Mouse (Mus musculus): ENCODE data around the gene Boc. TPM values are rescaled to one million over a fixed set of nuclear protein-coding genes. Genes with fewer than 3 reads are reported as not detected.

Boc gene
- polyA plus RNA-seq, 2 experiments: 0.15 to 0.27 TPM

GRCm38 (mm10) chr16:44552726-44553125 lies 6.0 kb downstream of the Boc start:
- ATAC-seq (ENCODE audit: insufficient read depth) (no peak), DNase-seq (ENCODE audit: low read depth in 3 of 3, low spot score in 3 of 3) (no peak)
- H3K36me3 ChIP-seq (replicated peaks; ENCODE audit: control insufficient read depth, insufficient read depth, low read depth): no peaks in the 10 kb centered on the region
- WGBS (ENCODE audit: insufficient replicate concordance): 53% methylated on average over 5 of the region's 5 CpGs
- no peak overlapping the region for H3K4me3 ChIP-seq (ENCODE audit: insufficient read depth in 1 of 2, low read depth in 2 of 2, low read length in 2 of 2)
- peaks cover 11% of the 10 kb centered on the region for H3K27me3 ChIP-seq (ENCODE audit: control insufficient read depth, insufficient read depth, low read length)
- no peaks in the 10 kb centered on the region for H3K4me1 ChIP-seq (replicated peaks; ENCODE audit: control insufficient read depth in 2 of 2, insufficient read depth in 2 of 2, low read length in 1 of 2)
- no peaks in the 10 kb centered on the region for H3K9me3 ChIP-seq (ENCODE audit: control insufficient read depth, low read length)
- no peak for TF ChIP-seq EP300 (IDR thresholded peaks at IDR 0.05; ENCODE audit: low read depth)
- no peak for TF ChIP-seq CTCF (IDR thresholded peaks at IDR 0.05; ENCODE audit: low read depth)
- H3K9ac ChIP-seq (replicated peaks): no peak overlapping the region
- no peak overlapping the region for H3K27ac ChIP-seq
- no peak overlapping the region for H3K4me2 ChIP-seq (ENCODE audit: low read depth)

DNA sequence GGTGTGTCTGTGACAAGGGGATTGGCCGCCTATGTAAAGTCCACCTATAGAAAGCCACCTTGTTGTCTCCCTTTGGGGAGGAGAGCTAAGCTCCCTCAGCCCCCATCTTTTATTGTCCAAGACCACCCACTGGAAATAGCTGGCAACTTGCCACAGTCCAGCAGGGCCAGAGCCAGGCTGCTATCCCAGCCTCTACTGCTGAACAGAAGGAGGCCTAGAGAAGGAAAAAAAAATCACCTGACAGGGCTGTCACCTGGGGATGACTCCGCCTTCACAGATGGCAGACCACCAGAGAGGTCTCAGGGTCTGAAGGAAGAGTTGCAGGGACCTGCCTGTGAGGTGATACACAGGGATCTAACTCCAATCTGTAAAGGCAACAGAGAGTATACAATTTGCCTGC lies 6.7 kb downstream of the Boc start:
- Histone ChIP-seq H3K9ac (replicated peaks) (no peak overlapping the region), H3K4me3 (ENCODE audit: insufficient read depth in 1 of 2, low read depth in 2 of 2, low read length in 2 of 2) (no peak overlapping the region), H3K9me3 (ENCODE audit: control insufficient read depth, low read length) (no peaks in the 10 kb centered on the region), H3K4me1 (replicated peaks; ENCODE audit: control insufficient read depth in 2 of 2, insufficient read depth in 2 of 2, low read length in 1 of 2) (no peaks in the 10 kb centered on the region), H3K27ac (no peak overlapping the region), H3K27me3 (ENCODE audit: control insufficient read depth, insufficient read depth, low read length) (peaks cover 7% of the 10 kb centered on the region), H3K36me3 (replicated peaks; ENCODE audit: control insufficient read depth, insufficient read depth, low read depth) (no peaks in the 10 kb centered on the region), H3K4me2 (ENCODE audit: low read depth) (no peak overlapping the region)
- WGBS (ENCODE audit: insufficient replicate concordance): 58% methylated on average over 2 of the region's 2 CpGs
- TF ChIP-seq CTCF (IDR thresholded peaks at IDR 0.05; ENCODE audit: low read depth): no peak
- no peak for TF ChIP-seq EP300 (IDR thresholded peaks at IDR 0.05; ENCODE audit: low read depth)
- DNase-seq (ENCODE audit: low read depth in 3 of 3, low spot score in 3 of 3) (no peak), ATAC-seq (ENCODE audit: insufficient read depth) (no peak)

DNA sequence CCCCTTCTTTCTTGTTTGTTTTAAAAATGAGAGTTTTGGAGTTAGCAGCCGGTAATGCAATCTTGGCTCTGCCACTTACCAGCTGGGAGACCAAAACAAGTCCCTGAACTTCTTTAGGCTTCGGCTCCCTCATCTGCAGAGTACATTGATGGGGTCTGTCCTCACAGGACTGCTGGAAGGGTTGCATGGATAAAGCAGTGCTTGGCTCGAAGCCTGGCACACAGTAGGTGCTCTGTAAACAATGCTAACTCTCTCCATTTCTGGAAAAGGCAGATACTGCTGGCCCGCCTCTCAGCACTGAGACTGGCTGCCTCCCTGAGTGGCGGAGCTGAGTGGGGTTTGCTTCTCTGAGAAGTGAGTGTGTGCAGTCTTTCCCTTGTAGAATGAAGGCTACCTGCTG lies 7.2 kb downstream of the Boc start:
- 57% methylated on average over 5 of the region's 5 CpGs for WGBS (ENCODE audit: insufficient replicate concordance)
- Histone ChIP-seq H3K4me3 (ENCODE audit: insufficient read depth in 1 of 2, low read depth in 2 of 2, low read length in 2 of 2) (no peak overlapping the region), H3K9me3 (ENCODE audit: control insufficient read depth, low read length) (no peaks in the 10 kb centered on the region), H3K27ac (no peak overlapping the region), H3K36me3 (replicated peaks; ENCODE audit: control insufficient read depth, insufficient read depth, low read depth) (no peaks in the 10 kb centered on the region), H3K4me2 (ENCODE audit: low read depth) (no peak overlapping the region), H3K4me1 (replicated peaks; ENCODE audit: control insufficient read depth in 2 of 2, insufficient read depth in 2 of 2, low read length in 1 of 2) (no peaks in the 10 kb centered on the region), H3K9ac (replicated peaks) (no peak overlapping the region), H3K27me3 (ENCODE audit: control insufficient read depth, insufficient read depth, low read length) (peaks cover 2% of the 10 kb centered on the region; the same call in 1 of the 2 replicates)
- DNase-seq (ENCODE audit: low read depth in 3 of 3, low spot score in 3 of 3) (no peak), ATAC-seq (ENCODE audit: insufficient read depth) (no peak)
- TF ChIP-seq CTCF (IDR thresholded peaks at IDR 0.05; ENCODE audit: low read depth): no peak
- no peak for TF ChIP-seq EP300 (IDR thresholded peaks at IDR 0.05; ENCODE audit: low read depth)

- Histone ChIP-seq H3K4me2 (ENCODE audit: low read depth) (no peak overlapping the region), H3K4me1 (replicated peaks; ENCODE audit: control insufficient read depth in 2 of 2, insufficient read depth in 2 of 2, low read length in 1 of 2) (no peaks in the 10 kb centered on the region), H3K27ac (no peak overlapping the region), H3K4me3 (ENCODE audit: insufficient read depth in 1 of 2, low read depth in 2 of 2, low read length in 2 of 2) (no peak overlapping the region), H3K9me3 (ENCODE audit: control insufficient read depth, low read length) (no peaks in the 10 kb centered on the region), H3K27me3 (ENCODE audit: control insufficient read depth, insufficient read depth, low read length) (no peaks in the 10 kb centered on the region), H3K36me3 (replicated peaks; ENCODE audit: control insufficient read depth, insufficient read depth, low read depth) (no peaks in the 10 kb centered on the region), H3K9ac (replicated peaks) (no peak overlapping the region)
- ATAC-seq (ENCODE audit: insufficient read depth) (no peak), DNase-seq (ENCODE audit: low read depth in 3 of 3, low spot score in 3 of 3) (no peak)
- TF ChIP-seq EP300 (IDR thresholded peaks at IDR 0.05; ENCODE audit: low read depth) (no peak), CTCF (IDR thresholded peaks at IDR 0.05; ENCODE audit: low read depth) (no peak)
- WGBS (ENCODE audit: insufficient replicate concordance): 19% methylated on average over 5 of the region's 5 CpGs
Observed at GRCm38 (mm10) chr16:44550843-44551242, 7.9 kb downstream of the Boc start.

DNA sequence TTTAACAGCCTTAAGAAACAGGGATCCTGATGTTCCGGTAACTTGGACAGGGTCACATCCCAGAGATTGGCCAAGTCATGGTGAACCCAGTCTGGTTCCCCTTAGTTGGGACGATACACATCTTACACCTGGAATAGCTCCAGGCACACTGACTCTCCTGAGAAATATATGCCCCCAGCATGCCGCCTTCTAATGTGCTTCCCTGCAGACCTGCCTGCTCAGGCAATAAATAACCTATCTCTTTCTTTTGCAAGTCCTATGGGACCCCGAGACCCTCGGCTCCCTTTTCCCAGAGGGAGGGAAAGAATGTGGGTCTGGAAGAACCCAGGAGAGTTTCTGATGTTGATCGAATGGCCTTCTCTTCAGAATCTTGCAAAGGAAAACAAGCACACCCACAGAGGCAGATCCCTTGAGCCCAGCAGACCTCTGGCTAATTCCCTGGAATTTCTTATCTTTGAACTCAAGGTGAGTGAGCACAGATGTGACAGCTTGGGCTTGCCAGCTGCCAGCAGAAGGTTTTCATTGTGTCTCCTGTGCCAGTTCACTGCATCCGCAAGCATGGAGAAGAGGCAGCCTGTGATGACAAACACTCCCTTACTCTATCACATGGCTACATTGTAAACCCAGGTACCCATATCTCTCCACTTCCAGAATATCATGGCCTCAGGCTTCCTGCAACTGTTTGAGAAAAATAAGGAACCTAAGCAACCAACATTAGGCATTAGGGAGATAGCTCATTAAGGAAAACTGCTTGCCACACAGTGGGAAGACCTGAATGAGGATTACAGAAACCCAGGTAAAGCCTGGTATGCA lies 8.6 kb downstream of the Boc start:
- ATAC-seq (ENCODE audit: insufficient read depth): no peak
- WGBS (ENCODE audit: insufficient replicate concordance): 59% methylated on average over 7 of the region's 7 CpGs

More for the DNA sequence above, 8.6 kb downstream of the Boc start:
- no peak for DNase-seq (ENCODE audit: low read depth in 3 of 3, low spot score in 3 of 3)
- no peak overlapping the region for H3K9ac ChIP-seq (replicated peaks)
- no peak overlapping the region for H3K4me2 ChIP-seq (ENCODE audit: low read depth)
- H3K27ac ChIP-seq: no peak overlapping the region
- no peak overlapping the region for H3K4me3 ChIP-seq (ENCODE audit: insufficient read depth in 1 of 2, low read depth in 2 of 2, low read length in 2 of 2)
- H3K27me3 ChIP-seq (ENCODE audit: control insufficient read depth, insufficient read depth, low read length): no peaks in the 10 kb centered on the region
- no peaks in the 10 kb centered on the region for H3K9me3 ChIP-seq (ENCODE audit: control insufficient read depth, low read length)
- TF ChIP-seq CTCF (IDR thresholded peaks at IDR 0.05; ENCODE audit: low read depth): no peak
- TF ChIP-seq EP300 (IDR thresholded peaks at IDR 0.05; ENCODE audit: low read depth): no peak
- H3K36me3 ChIP-seq (replicated peaks; ENCODE audit: control insufficient read depth, insufficient read depth, low read depth): no peaks in the 10 kb centered on the region
- no peaks in the 10 kb centered on the region for H3K4me1 ChIP-seq (replicated peaks; ENCODE audit: control insufficient read depth in 2 of 2, insufficient read depth in 2 of 2, low read length in 1 of 2)
